Mouse (Mus musculus): ENCODE results near the gene Nhs.

DNA sequence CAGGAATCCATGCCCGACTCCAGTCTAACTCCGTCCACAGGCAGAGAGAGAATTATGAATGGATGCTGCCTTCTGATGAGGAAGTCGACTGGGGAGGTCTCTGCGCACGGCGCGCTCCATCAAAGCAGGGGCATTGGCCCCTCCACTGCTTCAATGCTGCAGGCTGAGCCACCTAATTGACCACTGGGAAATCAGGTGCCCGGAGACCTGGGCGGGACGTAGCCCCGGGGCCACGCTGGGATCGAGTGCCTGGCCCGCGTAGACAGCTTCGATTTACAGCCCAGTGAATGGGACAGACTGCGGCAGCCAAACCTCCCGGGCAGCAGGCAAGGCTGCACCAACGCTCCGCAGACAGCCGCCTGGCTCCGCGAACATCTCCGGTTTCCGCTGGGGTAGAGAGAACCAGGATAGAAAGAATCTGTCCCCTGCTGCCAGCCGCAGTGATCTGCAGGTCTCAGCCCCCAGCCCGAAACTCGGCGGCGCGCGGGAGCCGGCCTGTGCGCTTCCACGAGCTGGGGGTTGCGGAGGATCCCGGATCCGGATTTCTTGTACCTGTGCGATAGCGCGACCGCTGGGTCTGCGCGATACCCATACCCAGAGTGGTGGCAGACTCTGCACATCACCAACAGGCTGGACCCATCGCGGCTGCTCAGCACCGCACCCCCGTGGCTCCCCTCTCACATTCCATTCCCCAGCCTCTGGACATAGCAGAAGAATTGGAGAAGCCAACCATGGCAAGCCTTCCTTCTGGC, 250.7 kb downstream of the Nhs start:
- TF ChIP-seq CTCF (IDR thresholded peaks at IDR 0.05; ENCODE audit: extremely low read depth, insufficient read depth, low read length) (no peak), POLR2A (IDR thresholded peaks at IDR 0.05; ENCODE audit: extremely low read depth, insufficient read depth, low read length) (no peak)

Data from cortical plate, adult 2 months (tissue).